Mouse (Mus musculus): ENCODE measurements around the gene 2310011J03Rik.

GRCm38 (mm10) chr10:80345122-80345521 is 24.8 kb upstream of the 2310011J03Rik start:
- TF ChIP-seq CTCF (IDR thresholded peaks at IDR 0.05; ENCODE audit: low read depth) (no peak), EP300 (IDR thresholded peaks at IDR 0.05; ENCODE audit: low read depth) (no peak)
